Comparison of ENCODE assay signal across 11 mouse cellular contexts in the genomic region with DNA sequence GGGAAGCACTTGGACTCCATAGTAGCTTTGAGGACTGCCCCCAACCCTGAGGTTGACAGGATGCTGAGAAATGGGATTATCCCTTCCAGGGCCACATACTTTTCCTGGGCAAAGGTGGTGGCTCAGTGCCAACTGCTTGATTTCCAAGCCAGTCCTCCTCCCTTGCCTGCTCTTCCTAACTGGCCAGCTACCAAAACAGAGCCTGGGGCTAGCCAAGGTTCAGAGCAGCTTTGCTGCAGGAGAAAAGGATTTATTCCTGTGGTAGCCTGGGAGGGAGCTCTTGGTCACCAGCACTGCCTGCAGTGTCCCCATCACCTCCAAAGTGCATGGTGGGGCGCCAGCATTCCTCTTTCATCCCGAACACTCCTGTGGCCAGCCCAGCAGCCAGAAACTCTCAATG. TPM values are rescaled to one million over a fixed set of nuclear protein-coding genes. Genes with fewer than 3 reads are reported as not detected.
DNase-seq lines count a peak whose midpoint lies in the region; ATAC-seq lines count a peak whose summit lies in the region.
"Had no signal": no experiment of that assay in that cellular context is flagged by ENCODE, and none has a peak within 500 bp of the region (broad histone marks: within the 10 kb centered on the region; RNA-seq: fewer than 3 reads in every experiment).

No protein-coding gene starts in this region.

- H3K4me3 ChIP-seq in midbrain, embryonic 15.5 days: no peak overlapping the region
- H3K4me3 ChIP-seq: embryonic facial prominence, embryonic 13.5 days; hindbrain, embryonic 12.5 days had no signal

- H3K9me3 ChIP-seq in midbrain, embryonic 15.5 days: no peaks in the 10 kb centered on the region
- H3K9me3 ChIP-seq: embryonic facial prominence, embryonic 13.5 days; hindbrain, embryonic 12.5 days had no signal

- peaks cover 12% of the 10 kb centered on the region; the same call in 1 of the 2 replicates for H3K27me3 ChIP-seq in midbrain, embryonic 15.5 days (replicated peaks)

- no peak overlapping the region for H3K4me2 ChIP-seq in midbrain, embryonic 15.5 days
- H3K4me2 ChIP-seq: embryonic facial prominence, embryonic 13.5 days; hindbrain, embryonic 12.5 days had no signal

- intact Hi-C loops in left cerebral cortex, postnatal 4 days (cut with DNase I): no loop called here

- H3K36me3 ChIP-seq in midbrain, embryonic 15.5 days (replicated peaks): no peaks in the 10 kb centered on the region
- H3K36me3 ChIP-seq: embryonic facial prominence, embryonic 13.5 days; hindbrain, embryonic 12.5 days had no signal

- DNase-seq in left cerebral cortex, postnatal 4 days: peak; percentile 67
- no peak for DNase-seq in left cerebral cortex, adult 9 months (ENCODE audit: low spot score in 2 of 2)
- peak; percentile 89 for DNase-seq in adipocyte (ENCODE audit: low spot score)
- peak; percentile 66 to 75 for DNase-seq in cerebellum, adult 18-20 months
- peak; percentile 77 for DNase-seq in kidney, postnatal 10 days
- DNase-seq in embryo, embryonic 10.5 days (ENCODE audit: low spot score): no peak
- no peak for DNase-seq in ovary, adult 18-20 months (ENCODE audit: low spot score)
- DNase-seq: right cerebral cortex, postnatal 4 days had no signal

- no peak overlapping the region for H3K27ac ChIP-seq in midbrain, embryonic 15.5 days
- H3K27ac ChIP-seq: embryonic facial prominence, embryonic 13.5 days; hindbrain, embryonic 12.5 days had no signal

- H3K4me1 ChIP-seq in midbrain, embryonic 15.5 days: no peaks in the 10 kb centered on the region
- H3K4me1 ChIP-seq: embryonic facial prominence, embryonic 13.5 days; hindbrain, embryonic 12.5 days had no signal

- no peak for ATAC-seq in midbrain, embryonic 15.5 days (replicated peaks)

- 70% methylated on average over 2 of the region's 2 CpGs for WGBS in midbrain, embryonic 15.5 days

- no peak overlapping the region for H3K9ac ChIP-seq in midbrain, embryonic 15.5 days
- H3K9ac ChIP-seq: embryonic facial prominence, embryonic 13.5 days; hindbrain, embryonic 12.5 days had no signal

RNA-seq across cellular contexts. Expression of a gene that starts 33.6 kb away (rescaled TPM):
- 10 to 100 TPM; 14.0 to 17.3 TPM for total RNA-seq in left cerebral cortex, postnatal 4 days (2021)
- polyA plus RNA-seq in midbrain, embryonic 15.5 days (2015; fragmentation: Nextera tagmentation; extraction: Ambion mirVana): 9.4 and 11.6 TPM in 2 replicates

Comparison
In these comparisons a context has a peak if more than half of its experiments do, and no peak if none do; other contexts are left out.
1. DNase-seq: peak in left cerebral cortex, postnatal 4 days (single experiment), adipocyte (single experiment), cerebellum, adult 18-20 months (2 of 2) and kidney, postnatal 10 days (single experiment); none in left cerebral cortex, adult 9 months (0 of 2), embryo, embryonic 10.5 days (single experiment) and ovary, adult 18-20 months (single experiment).